Mouse (Mus musculus) lung, postnatal 0 days (tissue): ENCODE data around the gene Pdcd2. TPM values are rescaled to one million over a fixed set of nuclear protein-coding genes. Genes with fewer than 3 reads are reported as not detected.

Experiments used
- ATAC-seq: fragments of 200-750 bp; cut with Nextera tagmentation; 2 replicates; pipeline ENCODE4 v1.8.0; 2017; ENCODE audit warnings: moderate library complexity
- DNase-seq: peaks from one replicate; pipeline ENCODE4 v3.0.0-alpha.2; 2016; ENCODE audit warnings: low spot score
- H3K27ac ChIP-seq: fragments of 300-500 bp; sonication (generic); 2 replicates; pipeline ENCODE4 v1.5.1; 2014; ENCODE audit warnings: antibody characterized with exemption, mild to moderate bottlenecking, low read length, mixed read lengths
- H3K27me3 ChIP-seq: fragments of 300-500 bp; sonication (generic); replicated peaks from 2 replicates; pipeline ENCODE4 v1.6.1; 2014; ENCODE audit warnings: low read length, mixed read lengths; ENCODE audit not compliant: insufficient read depth
- H3K36me3 ChIP-seq: fragments of 300-500 bp; sonication (generic); 2 replicates; pipeline ENCODE4 v1.6.1; 2014; ENCODE audit warnings: low read length, mixed read lengths; ENCODE audit not compliant: insufficient read depth
- H3K4me1 ChIP-seq: fragments of 300-500 bp; sonication (generic); 2 replicates; pipeline ENCODE4 v1.6.1; 2014; ENCODE audit warnings: antibody characterized with exemption, low read depth, low read length, mixed read lengths; ENCODE audit not compliant: insufficient read depth
- H3K4me2 ChIP-seq: fragments of 300-500 bp; sonication (generic); replicated peaks from 2 replicates; pipeline ENCODE4 v1.6.1; 2014; ENCODE audit warnings: low read depth, mild to moderate bottlenecking, low read length, moderate library complexity, mixed read lengths
- H3K4me3 ChIP-seq: fragments of 300-500 bp; sonication (generic); 2 replicates; pipeline ENCODE4 v1.5.1; 2014; ENCODE audit warnings: low read depth, low read length
- H3K9ac ChIP-seq: fragments of 300-500 bp; sonication (generic); replicated peaks from 2 replicates; pipeline ENCODE4 v1.6.1; 2014; ENCODE audit warnings: low read depth, mild to moderate bottlenecking
- H3K9me3 ChIP-seq: fragments of 300-500 bp; sonication (generic); 2 replicates; pipeline ENCODE4 v1.6.1; 2016; ENCODE audit warnings: low read length, mixed read lengths
- CTCF ChIP-seq: IDR thresholded peaks from 2 replicates; pipeline ENCODE4 v1.5.1; 2016; ENCODE audit warnings: antibody characterized with exemption, mild to moderate bottlenecking
- EP300 ChIP-seq: IDR thresholded peaks from 2 replicates; pipeline ENCODE4 v1.6.1; 2016; ENCODE audit warnings: antibody characterized with exemption, mild to moderate bottlenecking, control low read depth
- WGBS: fragments of 180-500 bp; shearing (Covaris S2); extraction: QIAGEN DNeasy Blood & Tissue Kit; methylation state at CpG from one replicate; pipeline ENCODE4 v1.1.7; 2014; 5-methylcytosine and 5-hydroxymethylcytosine counted together
- polyA plus RNA-seq: library from polyadenylated mRNA; unstranded; fragments of >200 nt; fragmentation: Nextera tagmentation; extraction: Ambion mirVana; gene quantifications from 2 replicates; pipeline ENCODE4 v1.2.1, GENCODE M21; 2015

The Pdcd2 gene
- polyA plus RNA-seq, 1 experiment from 2014 or later, result 26.5 TPM

GRCm38 (mm10) chr17:15518186-15518585 lies 8.9 kb downstream of the Pdcd2 start:
- Histone ChIP-seq H3K4me3 (no peak overlapping the region), H3K4me2 (no peak overlapping the region), H3K9ac (no peak overlapping the region), H3K27ac (no peak overlapping the region), H3K4me1 (no peaks in the 10 kb centered on the region), H3K27me3 (no peaks in the 10 kb centered on the region), H3K36me3 (peaks cover 59% of the 10 kb centered on the region), H3K9me3 (no peaks in the 10 kb centered on the region)
- DNase-seq (no peak), ATAC-seq (no peak)
- no peak for TF ChIP-seq CTCF
- TF ChIP-seq EP300, result no peak
- WGBS, result 91% methylated on average over 5 of the region's 5 CpGs

GRCm38 (mm10) chr17:15517776-15518175 lies 9.3 kb downstream of the Pdcd2 start:
- DNase-seq, result no peak
- H3K4me1 ChIP-seq, result no peaks in the 10 kb centered on the region
- no peak for ATAC-seq
- H3K36me3 ChIP-seq, result peaks cover 59% of the 10 kb centered on the region
- no peaks in the 10 kb centered on the region for H3K9me3 ChIP-seq
- 59% methylated on average over 5 of the region's 5 CpGs for WGBS
- H3K27me3 ChIP-seq, result no peaks in the 10 kb centered on the region
- H3K27ac ChIP-seq, result no peak overlapping the region
- no peak overlapping the region for H3K9ac ChIP-seq
- H3K4me3 ChIP-seq, result no peak overlapping the region
- no peak overlapping the region for H3K4me2 ChIP-seq
- 0 out of 2 replicates have a peak, but pooled peaks have one; percentile 8 for TF ChIP-seq CTCF
- no peak for TF ChIP-seq EP300

- no peak for ATAC-seq
- H3K9ac ChIP-seq, result no peak overlapping the region
- no peak overlapping the region for H3K27ac ChIP-seq
- 92% methylated on average over 2 of the region's 2 CpGs for WGBS
- H3K36me3 ChIP-seq, result peaks cover 50% of the 10 kb centered on the region
- no peaks in the 10 kb centered on the region for H3K4me1 ChIP-seq
- TF ChIP-seq EP300 (no peak), CTCF (no peak)
- no peaks in the 10 kb centered on the region for H3K9me3 ChIP-seq
- no peak overlapping the region for H3K4me3 ChIP-seq
- H3K4me2 ChIP-seq, result no peak overlapping the region
- DNase-seq, result no peak
- H3K27me3 ChIP-seq, result no peaks in the 10 kb centered on the region
Observed at GRCm38 (mm10) chr17:15510694-15511093, 16.4 kb downstream of the Pdcd2 start.

GRCm38 (mm10) chr17:15499656-15500394 lies 27.3 kb downstream of the Pdcd2 start, which contains the start of the genes Psmb1 and Tbp:
Psmb1 (minus strand) TSS chr17:15499751.
Tbp (plus strand) TSS chr17:15499888.
- Histone ChIP-seq H3K4me3 (peak within 1 kb of the TSS; percentile 92), H3K27ac (peak within 1 kb of the TSS; percentile 93), H3K4me2 (peak within 1 kb of the TSS; percentile 84), H3K27me3 (no peaks in the 10 kb centered on the region), H3K36me3 (peaks cover 11% of the 10 kb centered on the region; the same call in 1 of the 2 replicates), H3K4me1 (peaks cover 19% of the 10 kb centered on the region; the same call in 1 of the 2 replicates), H3K9ac (peak within 1 kb of the TSS; percentile 88), H3K9me3 (no peaks in the 10 kb centered on the region)
- ATAC-seq (peak; percentile 96), DNase-seq (peak; percentile 99)
- TF ChIP-seq EP300 (peak; percentile 68; the same call in 1 of the 2 replicates), CTCF (no peak)
- 2% methylated on average over 63 of the region's 63 CpGs for WGBS

- no peaks in the 10 kb centered on the region for H3K27me3 ChIP-seq
- peaks cover 19% of the 10 kb centered on the region; the same call in 1 of the 2 replicates for H3K4me1 ChIP-seq
- TF ChIP-seq EP300 (no peak), CTCF (no peak)
- H3K9ac ChIP-seq, result no peak overlapping the region
- 46% methylated on average over 7 of the region's 7 CpGs for WGBS
- peak; percentile 19 for DNase-seq
- ATAC-seq, result no peak
- H3K36me3 ChIP-seq, result peaks cover under 1% of the 10 kb centered on the region; the same call in 1 of the 2 replicates
- H3K27ac ChIP-seq, result peak overlapping the region; percentile 93
- H3K9me3 ChIP-seq, result no peaks in the 10 kb centered on the region
- H3K4me2 ChIP-seq, result peak overlapping the region; percentile 84
- H3K4me3 ChIP-seq, result peak overlapping the region; percentile 92
Observed at GRCm38 (mm10) chr17:15498753-15499113, 28.4 kb downstream of the Pdcd2 start.

GRCm38 (mm10) chr17:15497882-15498752 lies 29.0 kb downstream of the Pdcd2 start:
- peak; percentile 98 for DNase-seq
- H3K9ac ChIP-seq, result peak overlapping the region; percentile 82
- no peaks in the 10 kb centered on the region for H3K9me3 ChIP-seq
- H3K4me3 ChIP-seq, result peak overlapping the region; percentile 92
- peak overlapping the region; percentile 93 for H3K27ac ChIP-seq
- peaks cover 19% of the 10 kb centered on the region; the same call in 1 of the 2 replicates for H3K4me1 ChIP-seq
- peak; percentile 92 for ATAC-seq
- no peaks in the 10 kb centered on the region for H3K27me3 ChIP-seq
- H3K4me2 ChIP-seq, result peak overlapping the region; percentile 84
- WGBS, result under 1% methylated on average over 50 of the region's 50 CpGs
- peaks cover 6% of the 10 kb centered on the region; the same call in 1 of the 2 replicates for H3K36me3 ChIP-seq
- TF ChIP-seq EP300, result no peak
- TF ChIP-seq CTCF, result no peak
